Mouse (Mus musculus) E14TG2a.4 (cell line): ENCODE data around the gene Gsto1.

ENCODE experiments used
- H3K27me3 ChIP-seq: 2 replicates; pipeline ENCODE4 v1.6.1; 2014; ENCODE audit warnings: low read length, control low read depth; ENCODE audit not compliant: insufficient read depth
- H3K36me3 ChIP-seq: 2 replicates; pipeline ENCODE4 v1.6.1; 2014; ENCODE audit warnings: low read length, control low read depth; ENCODE audit not compliant: insufficient read depth
- H3K4me1 ChIP-seq: replicated peaks from 2 replicates; pipeline ENCODE4 v1.6.1; 2014; ENCODE audit warnings: low read depth, low read length, control low read depth
- H3K4me3 ChIP-seq: replicated peaks from 2 replicates; pipeline ENCODE4 v1.5.1; 2014; ENCODE audit warnings: mild to moderate bottlenecking, low read length
- H3K9me3 ChIP-seq: 2 replicates; pipeline ENCODE4 v1.6.1; 2014; ENCODE audit warnings: low read length, control low read depth
- CTCF ChIP-seq: conservative IDR thresholded peaks from 2 replicates; pipeline ENCODE4 v1.5.1; 2014; ENCODE audit warnings: low read length
- NANOG ChIP-seq: IDR thresholded peaks from 2 replicates; pipeline ENCODE4 v1.6.1; 2014; ENCODE audit warnings: borderline replicate concordance, low read length, mixed read lengths
- POU5F1 ChIP-seq: IDR thresholded peaks from 2 replicates; pipeline ENCODE4 v1.6.1; 2014; ENCODE audit warnings: low read length, borderline replicate concordance

Gsto1 gene

DNA sequence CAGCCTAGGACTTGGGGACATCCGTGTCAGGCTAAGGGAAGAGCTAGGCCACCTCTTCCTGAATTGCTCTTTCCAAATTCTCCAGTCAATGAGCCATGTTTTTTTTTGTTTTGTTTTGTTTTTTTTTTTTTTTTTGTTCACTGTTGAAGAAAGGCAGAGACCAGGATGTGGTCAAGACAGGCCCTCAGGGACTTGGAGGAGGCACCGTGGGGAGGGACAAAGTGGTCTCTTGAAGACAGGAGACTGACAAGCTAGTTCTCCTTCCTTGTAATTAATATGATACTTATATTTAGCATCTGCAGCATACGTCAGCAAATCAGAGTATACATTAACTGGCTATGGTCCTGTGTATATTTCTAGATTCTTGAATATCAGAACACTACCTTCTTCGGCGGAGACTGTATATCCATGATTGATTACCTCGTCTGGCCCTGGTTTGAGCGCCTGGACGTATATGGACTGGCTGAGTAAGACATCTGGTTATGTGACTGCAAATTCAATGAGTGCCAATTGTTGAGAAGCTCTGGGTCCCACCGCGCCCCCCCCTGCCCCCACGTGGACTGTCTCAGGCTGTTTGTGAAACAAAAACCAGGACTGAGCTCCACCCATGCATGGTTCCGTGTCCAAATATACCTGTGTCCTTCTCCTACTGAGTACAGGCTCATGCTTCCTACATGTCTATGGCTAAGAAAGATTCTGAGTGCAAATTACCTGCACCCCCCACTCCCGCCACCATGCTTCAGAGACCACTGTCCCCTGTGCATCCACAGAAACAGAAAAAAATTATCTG, 29.7 kb downstream of the Gsto1 start:
- no peaks in the 10 kb centered on the region for H3K9me3 ChIP-seq
- H3K4me3 ChIP-seq, result no peak overlapping the region
- H3K27me3 ChIP-seq, result peaks cover 4% of the 10 kb centered on the region; the same call in 1 of the 2 replicates
- H3K4me1 ChIP-seq, result peaks cover 4% of the 10 kb centered on the region; the same call in 1 of the 2 replicates
- TF ChIP-seq NANOG (no peak), CTCF (no peak), POU5F1 (no peak)
- H3K36me3 ChIP-seq, result no peaks in the 10 kb centered on the region

- H3K27me3 ChIP-seq, result peaks cover 4% of the 10 kb centered on the region; the same call in 1 of the 2 replicates
- H3K4me3 ChIP-seq, result no peak overlapping the region
- H3K9me3 ChIP-seq, result no peaks in the 10 kb centered on the region
- TF ChIP-seq CTCF (no peak), NANOG (no peak), POU5F1 (no peak)
- H3K4me1 ChIP-seq, result no peaks in the 10 kb centered on the region
- no peaks in the 10 kb centered on the region for H3K36me3 ChIP-seq
Measured at GRCm38 (mm10) chr19:47885191-47885743, 30.5 kb downstream of the Gsto1 start.

DNA sequence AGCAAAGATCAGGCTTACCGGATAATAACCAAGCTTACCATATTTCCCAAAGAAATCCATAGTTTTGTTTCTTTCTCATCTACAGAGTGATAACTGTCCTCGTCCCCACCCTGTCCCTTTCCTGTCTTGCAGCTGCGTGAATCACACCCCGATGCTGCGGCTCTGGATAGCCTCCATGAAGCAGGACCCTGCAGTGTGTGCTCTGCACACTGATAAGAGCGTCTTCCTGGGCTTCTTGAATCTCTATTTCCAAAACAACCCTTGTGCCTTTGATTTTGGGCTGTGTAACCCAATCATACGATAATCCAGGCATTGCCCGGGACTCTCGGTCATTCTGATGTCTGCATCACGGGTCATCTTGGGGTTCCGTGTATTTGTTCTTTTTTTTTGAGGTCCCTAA, 31.1 kb downstream of the Gsto1 start:
- Histone ChIP-seq H3K4me3 (no peak overlapping the region), H3K9me3 (no peaks in the 10 kb centered on the region), H3K4me1 (no peaks in the 10 kb centered on the region), H3K36me3 (no peaks in the 10 kb centered on the region), H3K27me3 (0 out of 2 replicates have a peak, but pooled peaks cover 1% of the 10 kb centered on the region)
- TF ChIP-seq POU5F1 (no peak), CTCF (no peak), NANOG (no peak)

DNA sequence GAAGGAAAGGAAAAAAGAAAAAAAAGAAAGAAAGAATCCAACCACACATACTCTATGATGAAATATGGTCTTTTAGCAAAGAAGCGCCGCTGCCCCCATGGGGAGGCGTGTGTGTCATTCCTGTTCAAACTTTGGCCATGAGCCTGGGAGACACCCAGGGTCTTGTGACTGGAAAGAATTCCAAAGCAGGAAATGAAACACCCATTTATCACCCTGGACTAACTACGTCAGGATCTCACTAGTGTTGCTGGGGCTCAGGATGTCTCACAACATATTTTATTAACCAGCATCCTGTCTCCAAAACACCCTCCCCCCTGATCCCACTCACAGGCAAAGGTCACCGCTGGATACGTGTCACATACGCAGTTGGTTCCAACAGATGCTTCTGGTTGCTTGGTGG, 31.8 kb downstream of the Gsto1 start:
- Histone ChIP-seq H3K4me3 (no peak overlapping the region), H3K27me3 (no peaks in the 10 kb centered on the region), H3K4me1 (no peaks in the 10 kb centered on the region), H3K9me3 (no peaks in the 10 kb centered on the region), H3K36me3 (no peaks in the 10 kb centered on the region)
- TF ChIP-seq NANOG (no peak), POU5F1 (no peak), CTCF (no peak)

- Histone ChIP-seq H3K9me3 (no peaks in the 10 kb centered on the region), H3K27me3 (no peaks in the 10 kb centered on the region), H3K4me1 (peaks cover 2% of the 10 kb centered on the region), H3K4me3 (no peak overlapping the region), H3K36me3 (no peaks in the 10 kb centered on the region)
- no peak for TF ChIP-seq CTCF
- no peak for TF ChIP-seq POU5F1
- no peak for TF ChIP-seq NANOG
Measured at GRCm38 (mm10) chr19:47887417-47887816, 32.6 kb downstream of the Gsto1 start.

GRCm38 (mm10) chr19:47888037-47888436, 33.3 kb downstream of the Gsto1 start:
- Histone ChIP-seq H3K27me3 (no peaks in the 10 kb centered on the region), H3K4me3 (no peak overlapping the region), H3K36me3 (no peaks in the 10 kb centered on the region), H3K9me3 (no peaks in the 10 kb centered on the region), H3K4me1 (peaks cover 8% of the 10 kb centered on the region)
- no peak for TF ChIP-seq POU5F1
- TF ChIP-seq CTCF, result no peak
- TF ChIP-seq NANOG, result no peak

DNA sequence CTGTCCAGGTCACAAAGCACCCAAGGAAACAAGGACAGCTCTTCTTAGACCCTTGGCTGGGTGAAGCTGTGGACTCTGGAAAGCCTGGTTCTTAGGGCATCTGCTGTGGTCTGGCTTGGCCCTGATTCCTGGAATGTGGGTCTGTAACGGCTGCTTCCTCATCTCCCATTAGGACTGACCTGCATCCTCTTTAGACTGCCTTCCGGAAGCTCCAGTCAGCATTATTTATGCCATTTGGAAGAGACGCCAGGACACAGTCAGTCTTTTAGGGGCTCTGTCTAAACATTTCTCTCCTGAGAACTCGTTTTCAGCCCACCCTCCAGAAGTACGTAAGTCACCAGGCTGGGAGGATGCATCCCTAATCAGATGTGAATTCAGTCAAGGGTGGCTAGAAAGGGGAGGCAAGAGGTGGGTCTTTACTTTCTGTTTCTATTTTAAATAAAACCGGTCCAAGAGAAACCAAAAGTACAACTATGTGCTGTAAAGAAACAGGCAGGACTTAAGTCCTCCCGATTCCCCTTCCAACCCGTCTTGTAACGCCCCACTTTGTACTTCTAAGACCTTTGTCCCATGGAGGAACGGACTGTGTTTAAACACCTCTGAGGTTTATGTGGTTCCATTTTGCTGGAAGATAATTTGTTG, 35.8 kb downstream of the Gsto1 start:
- H3K27me3 ChIP-seq, result peaks cover 9% of the 10 kb centered on the region; the same call in 1 of the 2 replicates
- H3K4me3 ChIP-seq, result no peak overlapping the region

GRCm38 (mm10) chr19:47891562-47892312, 37.0 kb downstream of the Gsto1 start:
- H3K27me3 ChIP-seq, result peaks cover 16% of the 10 kb centered on the region; the same call in 1 of the 2 replicates
- no peaks in the 10 kb centered on the region for H3K9me3 ChIP-seq
- TF ChIP-seq CTCF, result no peak
- TF ChIP-seq NANOG, result no peak
- no peak for TF ChIP-seq POU5F1
- H3K4me1 ChIP-seq, result peaks cover 8% of the 10 kb centered on the region
- no peaks in the 10 kb centered on the region for H3K36me3 ChIP-seq
- H3K4me3 ChIP-seq, result no peak overlapping the region

More for the DNA sequence above, 35.8 kb downstream of the Gsto1 start:
- TF ChIP-seq POU5F1, result no peak
- TF ChIP-seq CTCF, result no peak
- no peak for TF ChIP-seq NANOG
- Histone ChIP-seq H3K36me3 (no peaks in the 10 kb centered on the region), H3K9me3 (no peaks in the 10 kb centered on the region), H3K4me1 (peaks cover 8% of the 10 kb centered on the region)
